Mouse (Mus musculus): ENCODE measurements around the gene Zfand4.
"Not testable (repeated sequence)": the region's sequence is repeated elsewhere in the genome, so short reads cannot be mapped to it uniquely, and the experiment has no call there.

Gene Zfand4

DNA sequence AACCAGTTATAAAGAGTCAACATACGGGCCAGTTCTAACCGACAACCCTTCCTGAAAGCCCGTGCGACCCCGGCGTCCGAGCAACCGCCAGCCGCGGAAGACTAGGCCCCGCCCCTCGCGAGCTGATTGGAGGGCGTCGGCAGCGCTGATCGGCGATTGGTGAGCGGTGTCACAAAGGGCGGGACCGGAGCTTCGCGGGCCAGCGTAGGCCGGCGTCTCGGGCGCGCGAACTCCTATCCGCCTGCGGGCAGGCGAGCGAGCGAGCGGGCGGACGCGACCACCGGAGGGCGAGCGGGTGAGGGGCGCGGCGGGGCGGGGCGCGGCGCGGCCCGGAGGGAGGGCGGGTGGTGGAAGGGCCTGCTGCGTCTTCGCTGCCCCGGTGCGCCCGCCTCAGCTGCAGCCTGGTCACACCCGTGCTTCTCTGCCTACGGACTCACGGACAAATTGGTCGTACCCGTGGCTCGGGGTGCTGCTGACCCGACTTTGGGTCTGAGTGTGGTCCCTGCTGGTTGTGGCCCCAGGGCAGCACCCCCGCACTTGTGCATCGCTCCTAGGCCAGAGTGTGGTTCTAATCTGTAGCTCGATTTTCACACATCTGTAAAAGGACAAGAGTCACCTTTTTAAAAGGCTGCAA, at the start of gene Zfand4:
Gene Zfand4 (plus strand): TSS at position 205 of the 634 bp plus-strand sequence.
- peak; percentile 83 to 90 for DNase-seq

DNA sequence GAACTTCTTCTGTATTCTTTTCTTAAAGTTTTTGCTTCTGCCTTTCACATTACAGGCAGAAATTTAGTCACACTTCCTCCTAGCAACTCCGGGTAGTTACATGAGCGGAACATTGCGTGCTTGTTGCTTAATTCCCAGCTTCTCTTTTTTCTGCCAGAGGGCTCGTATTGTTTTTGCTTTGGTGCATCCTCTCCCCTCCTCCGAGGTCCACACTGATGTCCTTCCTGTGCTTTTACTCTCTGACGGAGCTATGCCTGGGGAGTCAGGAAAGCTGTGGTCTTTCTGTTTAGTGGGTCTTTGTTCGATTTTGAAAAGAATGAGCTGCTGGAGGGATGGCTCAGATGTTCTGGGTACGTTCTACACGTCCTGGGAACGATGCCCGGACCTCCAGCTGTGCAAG, 36.3 kb upstream of the Zfand4 start:
- DNase-seq, result no peak

DNA sequence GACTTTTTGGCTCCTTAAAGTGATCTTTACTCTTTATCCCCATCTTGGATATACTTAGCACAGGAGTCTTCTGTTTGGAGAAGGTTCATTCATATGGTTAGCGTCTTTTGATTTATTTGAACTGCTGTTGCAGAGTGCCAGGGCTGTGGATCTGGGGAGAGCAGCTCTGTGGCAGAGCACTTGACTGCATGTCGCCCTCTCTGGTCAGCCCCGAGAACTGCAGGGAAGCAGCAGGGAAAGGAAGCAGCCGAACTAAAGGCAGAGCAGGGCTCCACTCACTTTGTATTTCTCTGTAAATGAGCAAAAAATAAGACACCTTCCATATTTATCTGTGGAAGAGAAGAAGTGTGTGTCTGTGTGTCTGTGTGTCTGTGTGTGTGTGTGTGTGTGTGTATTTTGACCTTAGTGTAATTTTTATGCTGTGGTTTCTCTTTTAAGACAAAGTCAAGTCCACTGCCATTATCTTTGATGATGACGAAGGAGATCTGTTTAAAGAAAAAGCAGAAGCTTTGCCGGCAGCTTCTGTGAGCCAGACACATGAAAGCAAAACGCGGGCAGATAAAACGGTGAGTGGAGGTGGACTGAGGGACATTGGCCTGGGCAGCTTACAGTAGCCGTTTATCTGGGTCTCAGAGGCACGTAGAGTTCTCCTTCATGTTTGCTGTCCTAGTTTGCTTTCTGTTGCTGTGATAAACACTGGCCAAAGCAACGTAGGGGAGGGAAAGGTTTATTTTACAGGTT, 35.1 kb upstream of the Zfand4 start:
- DNase-seq, result peak; percentile 35 to 68

DNA sequence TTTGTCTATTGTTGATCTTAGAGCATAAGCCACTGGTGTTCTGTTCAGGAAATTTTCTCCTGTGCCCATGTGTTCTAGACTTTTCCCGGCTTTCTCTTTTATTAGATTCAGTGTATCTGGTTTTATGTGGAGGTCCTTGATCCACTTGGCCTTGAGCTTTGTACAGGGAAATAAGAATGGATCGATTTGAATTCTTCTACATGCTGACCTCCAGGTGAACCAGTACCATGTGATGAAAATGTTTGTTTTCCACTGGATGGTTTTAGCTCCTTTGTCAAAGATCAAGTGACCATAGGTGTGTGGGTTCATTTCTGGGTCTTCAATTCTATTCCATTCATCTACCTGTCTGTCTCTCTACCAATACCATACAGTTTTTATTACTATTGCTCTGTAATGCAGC, 29.2 kb upstream of the Zfand4 start:
- not testable (repeated sequence) for DNase-seq

DNA sequence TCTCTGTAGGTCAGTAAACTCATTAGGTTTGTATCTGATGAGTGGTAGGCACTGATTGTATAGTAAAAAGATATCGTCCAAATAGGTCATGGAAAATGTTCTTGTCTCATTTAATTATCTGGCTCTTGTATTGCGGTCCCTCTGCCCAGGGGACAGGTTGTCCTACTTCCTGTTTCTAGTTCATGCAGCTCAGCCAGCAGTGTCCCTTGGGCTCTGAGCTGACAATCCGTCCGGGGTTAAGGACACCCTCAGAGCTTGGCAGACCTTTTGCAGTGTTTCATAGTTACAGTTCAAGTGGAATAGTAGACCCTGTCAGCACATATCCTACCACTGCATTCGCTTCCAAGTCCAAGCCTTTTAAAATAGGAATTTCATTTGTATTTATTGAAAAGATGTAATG, 28.7 kb upstream of the Zfand4 start:
- no peak for DNase-seq

DNA sequence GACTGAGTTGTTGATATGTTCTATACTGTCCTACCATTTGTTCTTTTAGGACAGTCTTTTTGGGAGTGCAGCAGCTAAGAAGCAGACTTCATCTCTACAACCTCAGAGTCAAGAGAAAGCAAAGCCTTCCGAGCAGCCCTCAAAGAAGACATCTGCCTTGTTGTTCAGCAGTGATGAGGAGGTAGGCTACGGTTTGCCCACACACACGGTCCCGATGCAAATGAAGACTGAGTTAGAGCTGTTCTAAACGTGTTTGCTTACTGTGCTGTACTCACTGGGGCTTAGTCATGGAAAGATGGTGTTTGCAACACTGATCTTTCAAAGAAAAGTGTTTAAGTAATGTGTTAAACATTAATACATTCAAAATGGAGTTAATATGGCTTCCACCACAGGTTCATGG, 25.9 kb upstream of the Zfand4 start:
- DNase-seq, result no peak

DNA sequence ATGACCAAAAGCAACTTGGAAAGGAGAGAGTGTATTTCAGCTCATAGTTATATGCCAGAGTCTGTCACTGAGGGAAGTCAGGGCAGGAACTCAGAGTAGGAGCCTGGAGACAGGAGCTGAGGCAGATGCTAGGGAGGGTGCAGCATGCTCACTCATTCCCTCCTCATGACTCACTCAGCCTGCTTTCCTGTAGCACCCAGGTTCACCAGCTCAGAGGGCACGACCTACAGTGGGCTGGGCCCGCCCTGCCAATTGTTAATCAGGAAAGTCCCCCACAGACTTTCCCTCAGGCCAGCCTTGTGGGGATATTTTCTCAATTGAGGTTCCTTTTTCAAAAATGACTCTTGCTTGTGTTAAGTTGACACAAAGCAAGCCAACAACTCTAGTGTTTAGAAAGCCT, 23.7 kb upstream of the Zfand4 start:
- DNase-seq, result no peak

DNA sequence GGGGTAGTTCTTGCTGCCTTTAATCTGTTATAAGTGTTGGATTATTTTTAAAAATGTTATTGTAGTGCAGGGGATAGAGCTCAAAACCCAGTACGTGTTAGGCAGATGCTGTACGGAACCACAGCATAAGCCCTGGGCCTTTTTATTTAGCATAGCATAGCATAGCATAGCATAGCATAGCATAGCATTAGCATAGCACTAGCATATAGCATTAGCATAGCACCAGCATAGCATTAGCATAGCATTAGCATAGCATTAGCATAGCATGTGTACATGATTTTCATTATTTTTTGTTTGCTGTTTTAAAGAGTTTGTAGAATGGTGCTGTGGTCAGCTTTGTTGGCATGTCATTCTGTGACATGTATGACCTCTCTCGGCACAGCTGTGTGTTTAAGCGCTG, 4.4 kb upstream of the Zfand4 start:
- no peak for DNase-seq

DNA sequence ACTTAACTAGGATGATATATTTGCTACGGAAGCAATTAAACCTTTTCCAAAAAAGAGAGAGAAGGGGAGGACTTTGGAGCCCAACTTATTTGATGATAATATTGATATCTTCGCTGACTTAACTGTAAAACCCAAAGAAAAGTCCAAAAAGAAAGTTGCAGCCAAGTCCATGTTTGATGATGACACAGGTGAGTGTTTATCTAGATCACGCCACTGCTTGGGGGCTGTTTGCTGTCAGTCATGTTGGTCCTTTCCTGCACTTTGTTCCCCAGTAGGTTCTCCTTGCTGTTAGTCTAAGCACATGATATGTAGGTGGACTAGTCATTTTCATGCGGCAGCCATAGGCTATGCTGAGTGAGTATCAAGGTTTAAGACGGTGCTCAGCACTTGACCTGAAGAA, 3.5 kb upstream of the Zfand4 start:
- no peak for DNase-seq

DNA sequence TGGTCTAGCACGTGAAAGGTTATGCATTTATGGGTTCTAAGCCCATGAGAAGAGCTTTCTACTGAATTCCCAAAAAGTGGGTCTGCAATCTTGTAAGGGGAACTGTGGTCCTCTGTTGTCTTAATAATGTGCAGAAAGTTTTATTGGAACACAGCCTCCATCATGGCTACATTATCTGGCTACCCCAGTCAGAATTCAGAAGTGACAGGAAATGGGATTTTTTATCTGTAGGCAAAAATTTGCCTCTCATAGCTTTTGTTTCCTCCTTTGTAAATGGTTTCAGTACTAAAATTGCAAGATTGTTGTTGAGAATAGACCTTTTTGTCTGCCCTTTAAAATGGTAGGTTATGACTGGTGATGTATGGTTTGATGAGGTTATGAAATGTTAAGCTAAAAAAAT, 1.2 kb upstream of the Zfand4 start:
- DNase-seq, result no peak

DNA sequence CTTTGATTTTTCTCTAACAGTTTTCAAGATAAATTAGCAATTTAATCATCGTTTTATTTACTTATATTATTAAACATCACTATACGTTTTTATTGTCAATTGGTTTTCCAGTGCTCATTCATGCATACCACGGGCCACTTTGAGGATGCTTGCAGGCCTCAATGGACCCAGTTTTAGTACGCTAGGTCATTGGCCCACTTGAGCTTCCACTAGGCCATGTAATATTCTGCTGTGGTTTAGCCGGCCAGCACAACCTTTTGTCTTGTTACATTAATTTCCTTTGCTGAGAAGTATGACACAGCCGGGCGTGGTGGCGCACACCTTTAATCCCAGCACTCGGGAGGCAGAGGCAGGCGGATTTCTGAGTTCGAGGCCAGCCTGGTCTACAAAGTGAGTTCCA, 814 bp downstream of the Zfand4 start:
- no peak for DNase-seq

DNA sequence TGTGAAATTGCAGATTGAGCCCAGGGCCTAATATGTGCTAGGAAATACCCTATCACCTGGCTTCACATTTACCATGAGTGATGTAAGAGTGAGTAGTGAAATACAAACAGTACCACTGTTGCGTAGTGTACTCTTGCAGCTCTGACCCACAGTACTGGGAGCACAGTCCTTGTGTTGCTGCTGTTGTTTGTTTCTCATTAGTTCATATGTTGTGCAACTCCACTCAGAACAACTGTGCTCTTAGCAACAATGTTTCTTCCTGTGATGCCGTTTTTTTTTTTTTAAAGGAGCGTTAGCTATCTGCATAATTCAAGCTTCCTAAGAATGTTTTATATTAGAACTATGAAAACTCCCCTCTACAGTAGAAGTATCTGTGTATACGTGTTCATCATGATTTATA, 1.6 kb downstream of the Zfand4 start:
- no peak for DNase-seq

DNA sequence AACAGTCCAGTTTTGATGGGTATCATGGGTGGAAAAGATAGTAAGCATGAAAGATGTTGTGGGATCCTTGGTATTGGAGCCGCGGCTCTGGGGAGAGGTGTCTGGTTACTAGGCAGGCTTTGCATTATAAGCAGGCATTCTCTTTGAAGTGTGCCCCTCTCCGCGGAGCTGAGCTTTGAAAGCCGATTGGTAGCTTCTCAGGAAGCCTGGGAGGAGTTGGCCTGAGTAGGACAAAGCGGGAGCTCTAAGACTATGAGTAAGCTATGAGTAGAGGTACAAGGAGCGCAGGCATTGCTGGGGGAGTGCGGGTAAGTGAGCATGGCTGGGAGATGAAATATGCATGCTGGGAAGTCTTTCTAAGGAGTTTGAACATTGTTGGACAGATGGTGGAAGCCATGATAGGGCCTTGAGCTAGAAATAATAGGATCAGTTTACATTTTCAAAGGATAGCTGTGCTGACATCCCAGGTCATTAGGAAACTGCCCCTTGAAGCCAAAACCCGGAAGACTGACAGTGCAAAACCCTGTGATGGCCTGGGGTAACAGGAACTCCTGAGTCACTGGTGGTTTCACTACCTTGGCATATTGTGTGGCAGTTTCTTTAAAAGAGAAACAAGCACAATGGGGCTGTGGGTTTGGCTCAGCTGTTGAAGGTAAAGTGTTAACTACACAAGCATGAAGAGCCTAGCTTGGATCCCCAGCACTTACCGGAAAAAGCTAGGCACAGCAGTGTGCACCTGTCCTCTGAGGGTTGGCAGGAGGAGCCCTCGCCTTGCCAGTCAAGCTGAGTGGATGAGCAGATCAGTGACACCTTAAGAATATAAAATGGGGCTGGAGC, 2.5 kb downstream of the Zfand4 start:
- DNase-seq, result no peak

DNA sequence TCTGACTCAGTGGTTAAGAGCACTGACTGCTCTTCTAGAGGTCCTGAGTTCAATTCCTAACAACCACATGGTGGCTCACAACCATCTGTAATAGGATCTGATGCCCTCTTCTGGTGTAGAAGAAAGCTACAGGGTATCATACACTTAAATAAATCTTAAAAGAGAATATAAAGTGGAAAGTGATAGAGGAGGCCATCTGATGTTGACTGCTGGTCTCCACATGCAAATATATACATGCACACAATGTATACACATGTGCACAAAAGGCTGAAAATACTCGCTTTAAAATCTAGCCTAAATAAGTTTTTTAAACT, 3.0 kb downstream of the Zfand4 start:
- DNase-seq, result no peak

DNA sequence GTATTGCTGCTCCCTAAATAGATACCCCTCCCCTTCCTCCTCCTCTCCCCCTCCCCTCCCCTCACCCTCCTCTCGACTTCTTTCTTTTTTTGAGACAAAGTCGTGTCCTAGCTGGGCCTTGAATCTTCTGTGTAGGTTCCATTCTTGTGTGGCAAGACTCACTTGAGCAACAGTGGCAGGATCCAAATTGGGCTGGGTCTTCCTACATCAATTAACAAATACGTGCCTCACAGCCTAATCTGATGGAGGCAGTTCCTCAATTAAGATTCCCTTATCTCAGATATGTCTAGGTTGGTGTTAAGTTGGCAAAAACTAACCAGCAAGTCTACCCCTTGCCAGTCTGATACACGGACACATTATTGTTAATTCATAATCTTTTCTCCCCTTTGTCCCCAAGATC, 11.7 kb downstream of the Zfand4 start:
- DNase-seq, result no peak

DNA sequence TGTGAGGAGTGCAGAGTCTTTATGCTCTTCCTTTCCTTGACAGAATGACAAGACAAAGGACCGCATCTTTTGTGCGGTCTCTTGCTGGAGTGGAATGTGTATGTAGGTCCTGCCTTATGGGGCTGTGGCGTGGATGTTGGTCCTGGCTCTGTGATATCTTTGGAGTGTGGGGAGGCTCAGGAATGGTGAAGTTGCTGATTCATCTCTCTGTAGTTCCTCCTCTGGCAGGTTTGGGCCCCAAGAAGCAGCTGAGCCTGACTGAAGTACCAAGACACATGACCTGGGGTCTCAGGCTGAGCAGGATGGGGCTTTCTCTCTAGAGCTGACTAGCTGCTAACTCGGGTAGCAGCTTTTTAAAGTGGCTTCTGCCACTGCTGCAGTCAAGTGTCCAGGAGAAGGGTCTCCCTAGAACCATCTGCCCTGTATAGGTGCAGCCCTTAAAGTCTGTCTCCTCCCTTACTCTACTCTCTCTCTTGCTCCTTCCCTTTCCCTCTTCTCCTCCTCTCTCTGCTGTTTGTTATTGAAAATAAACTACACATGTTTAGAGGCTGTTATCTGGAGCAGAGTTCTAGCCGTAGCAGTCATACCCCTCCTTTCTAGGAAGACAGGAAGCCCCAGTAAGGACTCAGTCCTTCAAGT, 14.8 kb downstream of the Zfand4 start:
- no peak for DNase-seq

DNA sequence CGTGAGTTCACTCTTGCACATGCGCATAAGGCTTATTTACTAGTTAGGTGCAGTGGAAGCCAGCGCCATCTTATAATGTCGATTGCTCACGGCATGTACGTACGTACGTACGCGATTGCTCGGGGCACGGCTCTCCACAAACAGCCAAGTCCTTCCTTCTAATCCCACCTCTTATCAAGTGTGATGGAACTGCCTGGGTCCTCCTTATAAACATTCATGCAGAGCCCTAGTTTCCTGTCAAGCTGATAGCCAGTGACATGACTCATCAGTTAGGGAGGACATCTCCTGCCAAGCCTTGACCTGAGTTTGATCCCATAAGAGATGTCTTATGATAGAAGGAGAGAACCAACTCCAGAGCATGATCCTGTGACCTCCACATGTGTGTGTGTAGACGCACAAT, 17.0 kb downstream of the Zfand4 start:
- DNase-seq, result no peak

DNA sequence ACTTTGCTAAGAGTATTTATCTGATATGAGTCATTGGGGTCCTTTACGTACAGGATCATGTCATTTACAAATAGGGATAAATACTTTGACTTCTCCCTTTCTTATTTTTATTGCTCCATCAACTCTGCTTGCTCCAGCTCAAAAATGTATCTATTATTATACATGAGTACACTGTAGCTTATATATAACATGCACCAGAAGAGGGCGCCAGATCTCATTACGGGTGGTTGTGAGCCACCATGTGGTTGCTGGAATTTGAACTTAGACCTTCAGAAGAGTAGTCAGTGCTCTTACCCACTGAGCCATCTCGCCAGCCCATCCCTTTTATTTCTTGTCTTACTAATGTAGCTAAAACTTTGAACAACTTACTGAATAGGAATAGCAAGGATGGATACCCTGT, 18.5 kb downstream of the Zfand4 start:
- DNase-seq, result peak in 1 of 2 experiments; percentile 43

DNA sequence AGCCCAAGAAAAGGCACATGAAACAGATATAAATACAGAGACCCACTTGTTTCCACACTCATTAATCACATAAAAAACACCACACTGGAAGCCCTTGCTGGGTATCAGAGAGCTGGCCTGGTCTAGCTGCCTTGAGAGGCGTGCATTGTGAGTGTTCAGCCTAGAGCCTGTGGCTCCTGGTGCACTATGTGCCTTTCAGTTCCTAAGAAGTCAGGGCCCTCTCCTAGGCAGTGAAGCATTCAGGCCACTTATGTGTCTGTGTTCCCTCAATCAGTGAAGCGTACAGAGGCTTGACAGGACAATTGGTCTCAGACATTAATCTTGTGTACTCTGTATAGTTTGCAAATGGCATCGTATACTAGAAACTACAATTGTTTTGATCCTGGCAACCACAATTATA, 19.3 kb downstream of the Zfand4 start:
- no peak for DNase-seq

DNA sequence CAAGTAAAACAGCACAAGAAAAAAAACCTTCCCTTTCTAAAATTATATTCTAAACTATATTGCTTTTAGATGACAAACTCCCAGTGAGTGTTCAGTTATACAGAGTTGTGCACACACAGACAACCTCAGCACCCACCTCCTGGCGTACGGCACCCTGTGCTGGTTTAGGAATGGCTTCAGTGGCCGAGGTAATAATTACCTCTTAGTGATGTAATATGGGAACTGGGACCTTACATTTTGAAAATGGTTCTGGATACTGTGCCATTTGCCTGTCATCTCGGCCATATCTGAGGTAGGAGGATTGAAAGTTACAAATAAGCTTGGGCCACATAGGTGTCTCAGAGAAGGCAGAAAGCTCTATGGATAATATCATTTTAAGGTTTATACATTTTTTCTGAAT, 22.3 kb downstream of the Zfand4 start:
- DNase-seq, result peak in 1 of 2 experiments; percentile 14

DNA sequence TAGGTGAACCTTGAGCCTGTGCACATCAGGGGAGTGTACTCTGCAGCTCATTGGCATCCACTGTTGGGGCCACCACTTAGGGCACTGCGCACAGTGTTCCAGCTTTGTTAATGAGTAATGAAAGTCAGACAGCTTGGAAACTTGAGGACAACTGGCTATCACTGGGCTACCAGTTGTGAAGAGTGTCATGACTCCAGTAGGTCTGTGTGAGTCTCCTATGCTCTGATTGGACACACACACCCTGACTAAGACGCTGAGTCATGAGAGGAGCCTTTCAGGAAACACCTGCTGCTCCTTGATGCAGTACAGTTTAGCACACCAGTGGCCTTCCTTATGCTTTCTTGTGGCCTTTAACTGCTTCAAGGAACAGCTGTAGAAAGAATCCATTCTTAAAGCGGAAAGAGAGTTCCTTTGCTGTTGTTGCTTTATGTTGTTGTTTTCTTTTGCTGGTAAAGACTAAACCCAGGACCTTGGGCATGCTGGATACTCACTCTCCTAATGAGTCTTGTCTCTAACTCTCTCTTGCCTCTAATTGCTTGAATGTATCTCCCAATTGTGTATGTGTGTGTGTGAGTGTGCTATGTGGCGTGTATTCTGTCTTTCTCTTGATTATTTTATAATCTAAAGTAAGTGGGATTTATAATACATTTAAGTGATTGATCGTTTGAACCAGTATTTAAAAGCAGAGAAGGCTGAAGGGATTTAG, 23.0 kb downstream of the Zfand4 start:
- DNase-seq, result peak; percentile 74 to 84

DNA sequence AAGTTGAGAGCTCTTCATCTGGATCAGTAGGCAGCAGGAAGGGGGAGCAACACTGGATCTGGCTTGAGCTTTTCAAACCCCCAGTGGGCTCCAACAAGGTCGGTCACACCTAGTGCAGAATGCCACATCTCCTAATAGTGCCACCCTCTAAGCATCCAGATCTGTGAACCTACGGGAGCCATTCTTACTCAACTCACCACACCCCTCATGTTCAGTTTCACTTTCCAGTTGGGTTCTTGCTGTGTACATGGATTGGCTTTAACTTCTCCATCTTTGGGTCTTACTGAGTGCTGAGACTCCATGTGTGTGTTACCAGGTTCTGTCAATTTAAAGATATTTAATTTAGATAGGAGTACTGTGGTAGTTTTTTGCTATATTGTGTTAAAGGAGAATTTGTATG, 47.4 kb downstream of the Zfand4 start:
- DNase-seq, result no peak

DNA sequence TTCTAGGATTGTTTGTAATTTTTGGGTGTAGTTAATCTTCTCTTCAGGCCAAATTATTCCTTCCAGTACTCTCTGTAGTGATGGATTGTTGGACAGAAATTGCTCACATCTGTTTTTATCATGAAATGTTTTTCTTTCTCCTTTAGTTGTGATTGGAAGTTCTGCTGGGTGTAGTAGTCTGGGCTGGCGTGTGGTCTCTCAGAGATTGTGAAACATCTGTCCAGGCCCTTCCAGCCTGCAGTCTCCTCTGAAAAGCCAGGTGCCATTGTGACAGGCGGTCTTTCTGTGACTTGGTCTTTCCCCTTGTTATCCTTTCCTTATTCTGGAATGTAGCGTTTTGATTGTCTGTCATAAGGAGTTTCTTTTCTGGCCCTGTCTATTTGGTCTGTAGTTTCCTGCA, 55.2 kb downstream of the Zfand4 start:
- no peak for DNase-seq

Data from kidney, adult 8-10 months (tissue).